Mouse (Mus musculus) right cerebral cortex, adult 2 months (tissue): ENCODE measurements at regions not wholly inside any gene's neighbourhood (a gene's known extent, or its start where the extent isn't known, plus 50 kb on each side); places are given as distances from the start of the nearest gene placed in this dataset.

Experiments
- DNase-seq, 2 experiments: peaks; one replicate each; pipeline ENCODE4 v3.0.0; 2021 to 2022; ENCODE audit warnings: low spot score in 2 of 2

DNA sequence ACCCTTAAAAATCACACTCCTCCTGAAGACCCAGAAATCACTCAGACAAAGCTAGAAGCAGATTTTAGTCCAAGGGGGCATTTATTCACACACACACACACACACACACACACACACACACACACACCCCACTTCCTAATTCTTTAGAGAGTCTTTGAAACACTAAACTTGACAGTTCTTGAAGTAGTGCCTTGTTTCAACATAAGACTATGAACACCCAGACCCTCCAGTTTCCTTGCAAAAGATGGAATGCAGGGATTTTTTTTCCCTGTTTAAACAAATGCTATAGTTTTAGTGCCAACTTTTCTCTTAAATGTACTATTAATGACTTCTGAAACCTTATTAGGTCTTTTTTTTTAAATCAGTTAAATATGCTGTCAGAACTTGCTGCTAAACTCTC is 279.2 kb upstream of the Fat1 start:
- no peak for DNase-seq

DNA sequence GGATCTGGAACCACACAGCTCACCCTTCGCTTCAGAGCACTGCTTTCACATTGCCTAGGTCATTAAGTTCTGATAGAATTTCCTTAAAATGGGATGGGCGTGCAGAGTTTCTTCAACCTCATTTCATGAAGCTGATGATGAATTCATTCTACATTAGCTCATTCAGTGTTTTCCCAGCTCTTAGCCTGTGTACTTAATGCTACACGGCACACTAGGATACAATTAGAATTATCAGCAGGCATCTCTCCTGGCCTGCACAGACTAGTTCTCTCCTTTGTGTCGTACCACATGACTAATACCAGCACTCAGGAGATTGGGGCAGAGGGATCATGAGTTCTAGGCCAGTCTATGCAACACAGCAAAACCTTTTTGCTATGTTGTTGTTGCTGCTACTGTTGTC is 278.8 kb upstream of the Fat1 start:
- no peak for DNase-seq

DNA sequence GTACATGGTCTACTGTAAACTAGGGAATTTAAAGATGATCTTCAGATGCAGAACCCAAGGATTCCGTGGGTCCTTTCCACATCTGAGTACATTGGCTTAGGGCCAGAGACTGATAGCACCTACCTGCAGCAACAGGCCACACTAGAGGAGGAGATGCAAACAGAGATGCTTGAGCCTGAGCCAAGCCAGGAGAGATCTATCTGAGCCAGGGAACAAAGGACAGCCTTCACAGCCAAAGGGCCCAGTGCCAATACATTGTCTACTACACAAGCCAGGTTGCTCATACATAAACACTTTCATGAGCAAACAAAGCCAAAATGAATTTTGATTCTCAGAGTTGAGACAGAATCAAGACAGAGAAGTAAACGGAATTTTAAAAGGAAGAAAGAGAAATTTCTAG is 273.6 kb upstream of the Fat1 start:
- no peak for DNase-seq

- DNase-seq, result no peak
Observed at GRCm38 (mm10) chr8:44687126-44687525, 248.1 kb upstream of the Fat1 start.

GRCm38 (mm10) chr8:44689837-44690592 is 245.2 kb upstream of the Fat1 start:
- no peak for DNase-seq

GRCm38 (mm10) chr8:44690593-44690950 is 244.7 kb upstream of the Fat1 start:
- DNase-seq, result no peak

- no peak for DNase-seq
Observed at GRCm38 (mm10) chr8:44691140-44691539, 244.1 kb upstream of the Fat1 start.

GRCm38 (mm10) chr8:44692036-44692688 is 243.1 kb upstream of the Fat1 start:
- DNase-seq, result no peak

DNA sequence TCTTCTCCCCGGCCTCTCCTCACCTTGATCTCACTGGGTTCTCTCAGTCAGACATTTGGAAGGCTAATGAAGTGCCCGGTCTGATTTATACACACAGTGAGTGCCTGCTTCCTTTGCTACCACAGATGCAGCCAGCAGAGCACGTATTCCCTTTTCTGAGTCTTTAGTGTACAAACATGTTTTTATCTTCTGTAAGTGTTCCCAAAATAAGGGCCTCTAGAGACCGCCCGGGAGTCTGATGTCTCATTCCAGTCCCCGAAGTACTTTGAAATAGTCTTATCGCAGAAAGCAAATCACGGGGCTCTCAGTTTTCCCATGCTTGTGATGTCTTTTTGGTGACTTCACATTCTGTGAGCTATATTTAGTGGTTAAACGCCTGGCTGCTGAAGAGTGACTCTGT is 240.4 kb upstream of the Fat1 start:
- DNase-seq, result peak; percentile 26 to 29

DNA sequence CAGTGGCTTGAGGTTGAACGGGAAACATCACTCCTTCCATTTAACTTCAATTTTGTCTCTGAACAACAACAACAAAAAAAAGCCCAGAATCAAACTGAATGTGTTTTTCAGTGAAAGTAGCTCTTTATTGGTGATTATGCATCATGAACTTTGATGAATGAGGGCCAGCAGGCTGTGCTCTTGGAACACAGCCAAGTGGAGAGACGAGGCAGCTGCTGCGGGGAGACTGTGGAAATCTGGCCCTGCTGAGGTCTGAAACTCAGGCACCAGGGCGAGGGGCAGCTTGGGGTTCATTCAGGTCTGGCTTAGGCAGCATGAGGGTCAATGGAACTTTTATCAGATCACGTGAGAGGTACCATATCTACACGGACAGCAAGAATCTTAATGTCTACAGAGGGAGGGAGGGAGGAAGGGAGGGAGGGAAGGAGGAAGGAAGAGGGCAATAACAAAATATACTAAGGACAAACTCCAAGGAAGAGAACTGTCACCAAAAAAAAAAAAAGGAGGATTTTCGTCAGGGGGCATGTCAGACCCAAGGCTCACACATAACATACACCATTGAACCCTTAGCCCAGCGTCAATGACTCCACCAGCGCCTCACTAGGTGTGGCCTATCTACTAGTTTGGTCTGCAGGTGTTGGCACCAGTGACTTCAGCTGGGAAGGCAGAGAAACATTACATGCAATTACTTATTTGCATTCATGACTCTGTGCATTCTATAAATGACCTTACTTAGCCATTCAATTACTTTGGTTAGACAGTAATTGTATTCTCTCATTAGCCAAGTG is 239.0 kb upstream of the Fat1 start:
- no peak for DNase-seq

DNA sequence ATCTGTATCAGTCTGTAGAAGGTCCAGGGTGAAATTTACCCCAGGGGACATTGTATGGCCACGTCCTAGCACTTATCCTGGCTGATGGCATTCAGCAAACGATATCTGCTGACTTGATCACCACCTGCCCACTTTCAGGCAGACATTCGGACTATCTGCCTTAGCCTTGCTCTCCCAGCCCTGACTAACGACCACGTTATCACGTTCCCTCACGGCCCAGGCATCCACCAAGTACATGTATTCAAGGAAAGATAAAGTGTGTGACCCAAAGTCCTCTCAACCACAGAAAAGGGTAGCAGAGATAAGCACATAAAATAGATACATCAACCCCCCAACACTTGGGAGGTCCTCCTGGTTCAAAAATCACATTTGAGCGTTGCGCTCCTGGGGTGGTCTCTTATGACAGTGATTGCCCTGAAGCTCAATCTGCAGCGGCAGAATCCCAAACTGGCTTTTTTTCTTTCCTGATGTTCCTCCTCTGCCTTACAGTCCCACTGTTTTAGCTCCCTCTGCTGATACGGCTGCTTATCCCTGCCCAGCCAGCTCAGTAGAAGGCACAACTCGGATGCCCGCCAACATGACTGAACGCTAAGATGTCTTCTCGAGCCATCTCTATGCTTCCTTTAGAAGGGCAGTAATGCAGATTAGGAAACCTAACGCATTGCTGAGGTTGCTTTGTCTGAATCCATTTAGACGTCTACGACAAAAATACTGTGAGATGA is 235.7 kb upstream of the Fat1 start:
- no peak for DNase-seq

DNA sequence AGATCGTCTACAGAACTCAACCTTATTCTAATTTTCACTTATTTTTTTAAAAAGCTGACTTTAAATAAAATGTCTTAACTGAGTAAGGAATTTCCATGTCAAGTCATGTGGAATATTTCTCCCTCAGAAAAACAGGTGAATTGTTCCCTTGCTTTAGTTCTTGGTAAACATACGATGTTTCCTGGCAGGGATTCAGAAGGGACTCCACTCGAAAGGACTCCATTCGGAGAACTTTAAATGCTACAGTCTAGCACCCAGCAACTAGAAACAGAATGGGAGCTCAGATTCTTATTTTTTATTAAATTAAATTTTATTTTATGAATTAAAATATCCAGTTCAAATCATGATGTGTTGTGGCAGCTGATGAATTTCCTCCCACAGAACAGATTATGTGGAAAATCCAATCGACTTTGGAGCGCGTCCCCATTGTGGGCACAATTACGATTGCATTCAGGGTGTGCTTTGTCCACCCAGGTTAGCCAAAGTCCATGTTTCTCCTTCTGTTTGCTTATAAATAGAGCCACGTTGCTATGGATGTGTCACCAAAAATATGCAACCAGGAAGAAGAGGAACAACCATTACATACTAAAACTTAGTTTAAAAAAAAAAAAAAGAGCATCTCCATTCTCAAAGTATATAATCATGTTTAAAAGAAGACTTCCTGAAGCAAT is 230.5 kb upstream of the Fat1 start:
- DNase-seq, result no peak

GRCm38 (mm10) chr8:44708659-44709170 is 226.5 kb upstream of the Fat1 start:
- no peak for DNase-seq

- DNase-seq, result no peak
Observed at GRCm38 (mm10) chr8:44709171-44709940, 225.9 kb upstream of the Fat1 start.

DNA sequence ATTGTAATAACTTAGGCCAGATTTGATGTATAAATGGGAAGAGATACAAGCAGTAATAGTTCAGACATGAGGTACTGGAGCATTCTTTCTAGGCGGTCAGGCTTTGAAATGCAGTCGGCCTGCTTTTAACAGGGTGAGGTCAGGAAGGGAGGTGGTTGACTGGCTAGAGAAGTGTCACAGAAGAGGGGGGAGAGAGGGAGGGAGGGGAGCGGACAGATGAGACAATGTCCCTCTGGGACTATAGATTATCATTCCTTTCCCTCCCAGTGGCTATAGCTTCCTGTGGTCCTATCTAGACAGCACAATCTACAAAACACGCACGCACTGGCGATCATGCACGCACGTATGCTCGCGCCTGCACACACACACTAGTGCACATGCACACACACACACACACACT is 200.7 kb upstream of the Fat1 start:
- no peak for DNase-seq

DNA sequence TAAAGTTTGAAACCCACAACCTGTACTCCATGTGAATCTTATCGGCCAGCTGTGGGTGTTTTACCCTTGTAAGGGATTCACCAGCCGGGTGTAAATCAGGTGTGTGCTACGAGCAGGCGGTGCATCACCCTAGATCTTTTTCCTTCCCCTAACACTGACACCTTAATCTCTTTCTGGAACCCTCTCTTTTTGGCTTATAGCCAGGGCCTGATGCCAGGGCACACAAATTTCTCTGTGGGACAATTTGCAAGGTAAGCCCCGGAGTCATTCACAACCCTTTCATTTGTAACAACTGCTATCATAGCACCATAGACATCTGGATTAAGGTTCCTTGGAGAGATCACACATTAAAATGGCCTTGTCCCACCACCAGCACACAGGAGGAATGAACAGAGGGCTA is 199.4 kb upstream of the Fat1 start:
- DNase-seq, result no peak

GRCm38 (mm10) chr8:44743353-44743752 is 191.9 kb upstream of the Fat1 start:
- DNase-seq, result no peak

GRCm38 (mm10) chr8:44744991-44745658 is 190.1 kb upstream of the Fat1 start:
- DNase-seq, result peak; percentile 10 to 15

DNA sequence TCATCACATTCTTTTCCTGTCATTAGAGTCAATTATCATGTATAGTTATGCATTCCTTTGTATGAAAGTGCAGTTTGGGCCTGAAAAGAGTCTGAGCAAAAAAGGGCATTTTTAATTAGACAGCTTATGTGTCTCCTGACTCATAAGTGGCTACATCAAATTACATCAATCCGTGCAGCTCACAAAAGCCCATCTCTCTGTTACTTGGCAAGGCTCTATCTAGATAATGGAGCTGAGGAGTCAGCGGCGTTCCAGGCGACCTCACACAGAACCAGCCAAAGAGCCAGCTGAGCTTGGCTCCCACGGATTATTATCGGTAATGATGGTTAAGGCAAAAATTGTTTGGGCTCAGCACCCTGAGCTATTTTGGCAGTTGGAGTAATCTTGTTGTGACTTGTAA is 176.5 kb upstream of the Fat1 start:
- no peak for DNase-seq

GRCm38 (mm10) chr8:44762731-44763130 is 172.5 kb upstream of the Fat1 start:
- peak in 1 of 2 experiments; percentile 2 for DNase-seq
